Mouse (Mus musculus): ENCODE measurements at regions not wholly inside any gene's neighbourhood (a gene's known extent, or its start where the extent isn't known, plus 50 kb on each side); places are given as distances from the start of the nearest gene placed in this dataset.
"Not testable (repeated sequence)": the region's sequence is repeated elsewhere in the genome, so short reads cannot be mapped to it uniquely, and the experiment has no call there.

DNA sequence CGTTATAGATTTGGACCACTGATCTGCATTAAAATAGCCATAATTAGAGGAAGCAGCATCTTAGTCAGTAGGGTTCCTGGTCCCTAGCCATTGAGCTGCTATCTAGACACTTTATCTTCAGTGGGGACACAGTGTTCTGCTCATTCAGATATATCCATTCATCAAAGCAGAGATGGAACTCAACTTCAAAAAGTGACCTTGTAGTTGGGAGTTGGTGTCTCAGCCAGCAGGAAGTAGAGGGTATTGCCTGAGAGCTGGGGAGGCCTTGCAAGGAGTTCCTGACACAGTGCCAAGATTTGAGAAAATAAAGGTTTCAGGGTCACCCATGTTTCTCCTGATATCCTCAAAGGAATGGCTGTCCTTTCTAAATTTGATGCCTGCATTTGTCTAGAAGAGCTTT lies 304.7 kb upstream of the Shh start:
- Histone ChIP-seq H3K9ac (ENCODE audit: low read depth, low read length) (no peak overlapping the region), H3K4me1 (ENCODE audit: control insufficient read depth, insufficient read depth, low read length) (no peaks in the 10 kb centered on the region), H3K36me3 (ENCODE audit: control insufficient read depth, insufficient read depth, low read length) (no peaks in the 10 kb centered on the region), H3K27ac (replicated peaks; ENCODE audit: low read depth, low read length) (no peak overlapping the region), H3K4me2 (ENCODE audit: low read depth, low read length) (no peak overlapping the region), H3K9me3 (ENCODE audit: control insufficient read depth, low read length) (no peaks in the 10 kb centered on the region), H3K27me3 (replicated peaks; ENCODE audit: control insufficient read depth, insufficient read depth, low read length) (no peaks in the 10 kb centered on the region), H3K4me3 (ENCODE audit: low read depth, low read length) (no peak overlapping the region)
- WGBS, result 93% methylated on average over 1 of the region's 1 CpGs
- ATAC-seq (ENCODE audit: low read depth) (no peak), DNase-seq (ENCODE audit: low spot score) (no peak)

DNA sequence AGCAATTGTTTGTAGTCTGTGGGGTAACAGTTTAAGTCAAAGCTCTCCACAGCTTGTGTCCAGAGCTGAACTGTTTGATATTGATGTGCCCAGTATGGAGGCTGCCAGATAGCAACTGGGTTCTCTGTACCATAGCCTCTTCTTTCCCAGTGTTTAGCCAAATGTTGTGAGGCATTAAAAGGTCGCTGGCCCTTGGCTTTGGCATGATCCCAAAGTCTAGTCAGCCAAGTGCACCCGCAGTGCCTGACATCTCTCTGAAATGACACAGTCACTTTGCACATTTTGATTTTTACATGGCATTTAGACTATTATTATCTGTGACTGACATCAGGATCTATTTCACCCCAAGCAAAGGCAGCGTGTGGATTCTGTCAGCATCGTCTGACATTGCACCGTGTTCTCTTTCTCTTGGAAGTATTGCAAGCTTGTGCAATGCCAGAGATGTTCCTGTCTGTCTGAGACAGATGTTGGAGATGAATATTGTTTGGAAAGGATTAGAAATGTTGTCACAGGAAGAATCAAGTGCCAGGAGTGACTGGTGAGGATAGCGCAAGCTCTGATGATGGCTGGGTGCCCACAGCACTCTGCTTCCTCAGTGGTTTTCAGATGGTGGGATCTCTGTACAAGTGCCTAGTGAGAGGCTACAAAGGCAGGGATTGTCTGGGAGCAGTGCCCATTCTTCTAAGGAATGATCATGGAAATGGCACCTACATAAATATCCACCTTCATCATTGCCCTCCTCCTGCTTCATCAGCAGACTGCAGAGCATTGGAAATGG lies 289.3 kb upstream of the Shh start:
- no peaks in the 10 kb centered on the region for H3K9me3 ChIP-seq (ENCODE audit: control insufficient read depth, low read length)
- 78% methylated on average over 6 of the region's 6 CpGs for WGBS
- no peak overlapping the region for H3K9ac ChIP-seq (ENCODE audit: low read depth, low read length)
- H3K4me1 ChIP-seq (ENCODE audit: control insufficient read depth, insufficient read depth, low read length), result no peaks in the 10 kb centered on the region
- no peak overlapping the region for H3K4me3 ChIP-seq (ENCODE audit: low read depth, low read length)
- no peaks in the 10 kb centered on the region for H3K27me3 ChIP-seq (replicated peaks; ENCODE audit: control insufficient read depth, insufficient read depth, low read length)
- no peaks in the 10 kb centered on the region for H3K36me3 ChIP-seq (ENCODE audit: control insufficient read depth, insufficient read depth, low read length)
- H3K4me2 ChIP-seq (ENCODE audit: low read depth, low read length), result no peak overlapping the region
- ATAC-seq (ENCODE audit: low read depth) (no peak), DNase-seq (ENCODE audit: low spot score) (no peak)
- H3K27ac ChIP-seq (replicated peaks; ENCODE audit: low read depth, low read length), result no peak overlapping the region

DNA sequence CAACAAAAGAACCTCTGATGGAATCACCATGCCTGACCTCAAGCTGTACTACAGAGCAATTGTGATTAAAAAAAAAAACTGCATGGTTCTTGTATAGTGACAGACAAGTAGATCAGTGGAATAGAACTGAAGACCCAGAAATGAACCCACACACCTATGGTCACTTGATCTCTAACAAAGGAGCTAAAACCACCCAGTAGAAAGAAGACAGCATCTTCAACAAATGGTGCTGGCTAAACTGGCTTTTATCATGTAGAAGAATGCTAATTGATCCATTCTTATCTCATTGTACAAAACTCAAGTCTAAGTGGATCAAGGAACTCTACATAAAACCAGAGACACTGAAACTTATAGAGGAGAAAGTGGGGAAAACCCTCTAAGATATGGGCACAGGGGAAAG lies 284.8 kb upstream of the Shh start:
- H3K27me3 ChIP-seq (replicated peaks; ENCODE audit: control insufficient read depth, insufficient read depth, low read length); H3K9ac ChIP-seq (ENCODE audit: low read depth, low read length); H3K36me3 ChIP-seq (ENCODE audit: control insufficient read depth, insufficient read depth, low read length); DNase-seq (ENCODE audit: low spot score); ATAC-seq (ENCODE audit: low read depth); H3K27ac ChIP-seq (replicated peaks; ENCODE audit: low read depth, low read length); H3K4me2 ChIP-seq (ENCODE audit: low read depth, low read length); H3K9me3 ChIP-seq (ENCODE audit: control insufficient read depth, low read length); H3K4me3 ChIP-seq (ENCODE audit: low read depth, low read length); H3K4me1 ChIP-seq (ENCODE audit: control insufficient read depth, insufficient read depth, low read length): not testable (repeated sequence)

DNA sequence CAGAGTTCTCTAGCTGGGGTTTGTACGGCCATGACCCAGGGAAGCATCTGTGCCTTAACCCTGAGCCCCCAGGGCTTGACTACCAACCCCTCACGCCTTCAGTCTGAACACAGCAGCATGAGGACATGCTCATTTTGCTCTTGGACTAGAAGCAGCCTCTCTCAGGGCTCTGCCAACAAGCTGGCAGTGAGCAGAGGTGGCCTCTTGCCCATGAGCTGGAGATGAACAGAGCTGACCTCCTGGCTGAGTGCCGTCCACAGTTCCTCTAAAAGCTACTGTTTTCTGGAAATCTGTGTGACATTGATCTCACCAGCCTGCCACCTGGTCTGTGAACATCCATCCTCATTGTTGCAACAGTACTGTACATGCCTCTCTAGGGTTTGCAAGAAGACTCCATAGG lies 267.7 kb upstream of the Shh start:
- no peak overlapping the region for H3K4me2 ChIP-seq (ENCODE audit: low read depth, low read length)
- H3K4me1 ChIP-seq (ENCODE audit: control insufficient read depth, insufficient read depth, low read length), result no peaks in the 10 kb centered on the region
- no peak overlapping the region for H3K27ac ChIP-seq (replicated peaks; ENCODE audit: low read depth, low read length)
- no peak overlapping the region for H3K9ac ChIP-seq (ENCODE audit: low read depth, low read length)
- no peaks in the 10 kb centered on the region for H3K9me3 ChIP-seq (ENCODE audit: control insufficient read depth, low read length)
- 82% methylated on average over 3 of the region's 3 CpGs for WGBS
- H3K4me3 ChIP-seq (ENCODE audit: low read depth, low read length), result no peak overlapping the region
- no peaks in the 10 kb centered on the region for H3K36me3 ChIP-seq (ENCODE audit: control insufficient read depth, insufficient read depth, low read length)
- ATAC-seq (ENCODE audit: low read depth) (no peak), DNase-seq (ENCODE audit: low spot score) (no peak)
- H3K27me3 ChIP-seq (replicated peaks; ENCODE audit: control insufficient read depth, insufficient read depth, low read length), result no peaks in the 10 kb centered on the region

DNA sequence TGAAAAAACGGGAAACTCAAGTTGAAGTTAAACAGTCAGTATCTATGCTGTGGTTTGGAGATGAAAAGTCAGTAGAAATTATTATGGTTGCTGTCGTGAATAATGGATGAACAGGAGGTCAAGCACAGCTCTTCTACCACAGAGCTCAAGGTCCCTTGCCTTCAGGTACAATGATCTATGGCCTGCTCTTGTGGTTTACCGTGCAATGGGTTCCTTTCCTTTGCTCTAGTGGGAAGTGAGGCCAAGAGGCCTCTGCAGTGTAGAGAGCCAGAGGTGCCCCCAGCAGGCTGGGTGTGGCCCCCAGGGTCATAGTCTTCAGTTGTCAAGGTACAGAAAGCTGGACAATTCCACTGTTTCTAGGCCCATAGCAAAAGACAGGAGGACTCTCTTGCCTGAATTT lies 255.0 kb upstream of the Shh start:
- Histone ChIP-seq H3K36me3 (ENCODE audit: control insufficient read depth, insufficient read depth, low read length) (no peaks in the 10 kb centered on the region), H3K27me3 (replicated peaks; ENCODE audit: control insufficient read depth, insufficient read depth, low read length) (no peaks in the 10 kb centered on the region), H3K9me3 (ENCODE audit: control insufficient read depth, low read length) (no peaks in the 10 kb centered on the region), H3K4me3 (ENCODE audit: low read depth, low read length) (no peak overlapping the region), H3K9ac (ENCODE audit: low read depth, low read length) (no peak overlapping the region), H3K27ac (replicated peaks; ENCODE audit: low read depth, low read length) (no peak overlapping the region), H3K4me1 (ENCODE audit: control insufficient read depth, insufficient read depth, low read length) (no peaks in the 10 kb centered on the region), H3K4me2 (ENCODE audit: low read depth, low read length) (no peak overlapping the region)
- ATAC-seq (ENCODE audit: low read depth) (no peak), DNase-seq (ENCODE audit: low spot score) (no peak)
- 83% methylated on average over 3 of the region's 3 CpGs for WGBS

DNA sequence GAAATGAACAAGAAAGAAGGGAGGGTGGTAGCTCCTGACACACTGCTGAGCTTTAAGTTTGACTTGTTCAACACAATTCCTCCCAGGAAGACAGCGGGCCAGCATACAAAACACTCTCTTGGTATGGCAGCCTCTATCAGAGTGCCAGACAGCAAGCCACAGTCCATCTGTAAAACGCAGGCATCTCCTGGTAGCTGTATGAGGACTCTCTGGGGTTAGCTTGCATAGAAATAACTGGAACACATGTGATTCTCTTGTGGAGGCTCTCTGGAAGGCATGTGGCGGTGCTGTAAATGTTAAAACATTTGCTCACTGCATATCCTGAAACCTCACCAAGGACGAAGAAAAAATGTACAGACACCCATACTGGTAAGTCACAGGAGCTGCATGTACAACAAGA lies 247.9 kb upstream of the Shh start:
- no peak overlapping the region for H3K4me3 ChIP-seq (ENCODE audit: low read depth, low read length)
- H3K4me1 ChIP-seq (ENCODE audit: control insufficient read depth, insufficient read depth, low read length), result no peaks in the 10 kb centered on the region
- H3K36me3 ChIP-seq (ENCODE audit: control insufficient read depth, insufficient read depth, low read length), result no peaks in the 10 kb centered on the region
- DNase-seq (ENCODE audit: low spot score) (no peak), ATAC-seq (ENCODE audit: low read depth) (no peak)
- no peak overlapping the region for H3K27ac ChIP-seq (replicated peaks; ENCODE audit: low read depth, low read length)
- H3K9me3 ChIP-seq (ENCODE audit: control insufficient read depth, low read length), result no peaks in the 10 kb centered on the region
- H3K4me2 ChIP-seq (ENCODE audit: low read depth, low read length), result no peak overlapping the region
- WGBS, result 89% methylated on average over 4 of the region's 4 CpGs
- H3K9ac ChIP-seq (ENCODE audit: low read depth, low read length), result no peak overlapping the region
- no peaks in the 10 kb centered on the region for H3K27me3 ChIP-seq (replicated peaks; ENCODE audit: control insufficient read depth, insufficient read depth, low read length)

DNA sequence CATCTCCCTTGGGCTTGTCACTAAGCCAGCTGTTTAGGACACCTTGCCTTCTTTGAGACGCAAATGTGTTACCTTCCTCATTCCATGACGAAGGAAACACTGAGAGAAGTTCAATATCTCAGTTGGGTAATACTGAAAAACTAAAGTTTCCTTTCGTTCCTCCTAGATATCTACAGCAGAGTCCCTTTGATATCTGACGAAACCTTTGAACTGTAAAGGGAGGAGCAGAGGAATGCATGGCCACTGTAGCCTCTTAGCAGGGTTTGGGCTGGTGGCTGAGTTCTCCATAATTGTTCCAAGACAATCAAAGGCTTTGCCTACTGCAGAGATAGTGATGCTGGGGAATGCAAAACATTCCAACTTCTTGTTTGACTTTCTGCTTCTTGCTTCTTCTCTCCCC lies 243.5 kb upstream of the Shh start:
- no peaks in the 10 kb centered on the region for H3K27me3 ChIP-seq (replicated peaks; ENCODE audit: control insufficient read depth, insufficient read depth, low read length)
- no peaks in the 10 kb centered on the region for H3K4me1 ChIP-seq (ENCODE audit: control insufficient read depth, insufficient read depth, low read length)
- ATAC-seq (ENCODE audit: low read depth), result no peak
- H3K36me3 ChIP-seq (ENCODE audit: control insufficient read depth, insufficient read depth, low read length), result no peaks in the 10 kb centered on the region
- DNase-seq (ENCODE audit: low spot score), result no peak
- H3K27ac ChIP-seq (replicated peaks; ENCODE audit: low read depth, low read length), result no peak overlapping the region
- H3K9me3 ChIP-seq (ENCODE audit: control insufficient read depth, low read length), result no peaks in the 10 kb centered on the region
- WGBS, result 66% methylated on average over 4 of the region's 4 CpGs
- no peak overlapping the region for H3K4me2 ChIP-seq (ENCODE audit: low read depth, low read length)
- H3K9ac ChIP-seq (ENCODE audit: low read depth, low read length), result no peak overlapping the region
- no peak overlapping the region for H3K4me3 ChIP-seq (ENCODE audit: low read depth, low read length)

DNA sequence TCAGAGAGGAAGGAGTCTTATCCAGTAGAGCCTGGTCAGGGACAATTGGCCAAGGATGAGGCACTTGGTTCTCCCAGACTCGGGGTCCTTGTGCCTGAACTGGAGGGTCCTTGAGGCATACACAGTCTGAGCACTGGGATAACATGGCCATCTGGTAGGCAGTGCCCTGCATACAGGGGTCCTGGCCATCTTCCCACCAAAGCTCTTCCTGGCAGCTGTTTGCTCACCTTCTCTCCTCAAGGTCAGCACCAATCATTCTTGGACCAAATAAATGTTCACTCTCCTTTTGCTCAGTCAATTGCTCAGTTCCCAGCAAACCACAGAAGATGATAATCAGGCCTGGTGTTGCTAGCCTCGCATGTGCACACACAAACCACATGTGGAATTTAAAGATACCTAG lies 242.6 kb upstream of the Shh start:
- ATAC-seq (ENCODE audit: low read depth), result no peak
- no peak overlapping the region for H3K4me3 ChIP-seq (ENCODE audit: low read depth, low read length)
- no peak overlapping the region for H3K27ac ChIP-seq (replicated peaks; ENCODE audit: low read depth, low read length)
- WGBS, result 62% methylated on average over 2 of the region's 2 CpGs
- no peaks in the 10 kb centered on the region for H3K4me1 ChIP-seq (ENCODE audit: control insufficient read depth, insufficient read depth, low read length)
- no peaks in the 10 kb centered on the region for H3K36me3 ChIP-seq (ENCODE audit: control insufficient read depth, insufficient read depth, low read length)
- H3K27me3 ChIP-seq (replicated peaks; ENCODE audit: control insufficient read depth, insufficient read depth, low read length), result no peaks in the 10 kb centered on the region
- no peak overlapping the region for H3K9ac ChIP-seq (ENCODE audit: low read depth, low read length)
- H3K9me3 ChIP-seq (ENCODE audit: control insufficient read depth, low read length), result no peaks in the 10 kb centered on the region
- DNase-seq (ENCODE audit: low spot score), result no peak
- H3K4me2 ChIP-seq (ENCODE audit: low read depth, low read length), result no peak overlapping the region

DNA sequence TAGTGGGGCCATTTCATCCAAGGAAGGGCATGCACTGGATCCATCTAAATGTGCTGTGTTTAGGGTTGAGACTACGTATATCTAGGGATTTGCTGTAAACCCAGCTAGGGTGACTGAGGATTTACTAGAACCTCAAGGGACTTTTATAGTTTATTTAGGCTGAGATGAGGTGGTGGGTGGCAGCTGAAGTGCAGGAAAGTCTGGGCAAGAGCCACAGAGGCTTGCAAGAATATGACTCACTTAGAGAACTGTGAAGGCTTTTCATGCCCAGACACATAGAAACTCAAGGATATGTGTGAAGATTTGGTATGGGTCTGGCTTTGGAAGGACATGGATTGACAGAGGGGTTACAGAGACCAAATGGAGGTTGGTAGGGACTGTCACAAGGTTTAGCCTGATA lies 237.3 kb upstream of the Shh start:
- no peak for ATAC-seq (ENCODE audit: low read depth)

More for the DNA sequence above, 237.3 kb upstream of the Shh start:
- H3K36me3 ChIP-seq (ENCODE audit: control insufficient read depth, insufficient read depth, low read length), result no peaks in the 10 kb centered on the region
- H3K4me2 ChIP-seq (ENCODE audit: low read depth, low read length), result no peak overlapping the region
- H3K9me3 ChIP-seq (ENCODE audit: control insufficient read depth, low read length), result no peaks in the 10 kb centered on the region
- WGBS, result 85% methylated on average over 1 of the region's 1 CpGs
- H3K27ac ChIP-seq (replicated peaks; ENCODE audit: low read depth, low read length), result no peak overlapping the region
- no peaks in the 10 kb centered on the region for H3K4me1 ChIP-seq (ENCODE audit: control insufficient read depth, insufficient read depth, low read length)
- no peak overlapping the region for H3K9ac ChIP-seq (ENCODE audit: low read depth, low read length)
- no peak for DNase-seq (ENCODE audit: low spot score)
- H3K27me3 ChIP-seq (replicated peaks; ENCODE audit: control insufficient read depth, insufficient read depth, low read length), result no peaks in the 10 kb centered on the region
- H3K4me3 ChIP-seq (ENCODE audit: low read depth, low read length), result no peak overlapping the region

All from embryonic facial prominence, embryonic 14.5 days (tissue).